Mouse (Mus musculus): Measurements from ENCODE around the gene Samd4.

DNA sequence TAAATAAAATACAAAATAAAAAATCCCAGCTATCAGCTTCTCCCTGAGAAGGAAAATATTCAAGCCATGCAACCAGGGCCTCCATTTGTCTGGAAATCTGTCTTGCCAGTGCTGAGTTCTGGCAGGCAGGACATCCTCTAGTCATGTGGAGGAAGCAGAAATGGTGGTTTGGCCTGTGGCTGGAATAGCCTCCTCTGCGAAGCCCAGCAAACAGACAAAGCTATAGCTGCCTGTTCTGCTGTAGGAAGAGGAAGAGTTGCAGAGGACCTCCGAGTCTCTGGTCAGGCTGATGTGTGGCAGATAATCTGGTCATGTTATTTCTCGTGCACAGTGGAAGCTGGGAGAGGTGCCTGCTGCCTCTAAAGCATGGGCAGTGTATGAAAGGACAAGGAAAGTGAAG lies 256.2 kb downstream of the Samd4 start:
- TF ChIP-seq CTCF (IDR thresholded peaks at IDR 0.05; ENCODE audit: low read depth, low read length) (no peak), POLR2AphosphoS5 (IDR thresholded peaks at IDR 0.05; ENCODE audit: insufficient replicate concordance, low read depth, low read length) (no peak)

All from G1E (cell line).